Mouse (Mus musculus): ENCODE measurements around the gene Slc7a5. TPM values are rescaled to one million over a fixed set of nuclear protein-coding genes. Genes with fewer than 3 reads are reported as not detected.

Gene Slc7a5
- polyA plus RNA-seq, 1 experiment: 63.7 TPM

Other genes starting within 250 kb of the Slc7a5 start
- gene Jph3, start 178.1 kb downstream of the Slc7a5 start, polyA plus RNA-seq (2012; rRNA removed): 138 and 159 TPM in 2 replicates
- gene Klhdc4, start 78.1 kb downstream of the Slc7a5 start, polyA plus RNA-seq (2012; rRNA removed): 44.5 and 50.3 TPM in 2 replicates
- 0.34 and 0.40 TPM in 2 replicates for gene Car5a, start 37.2 kb upstream of the Slc7a5 start, polyA plus RNA-seq (2012; rRNA removed)
- gene Banp, start 42.1 kb upstream of the Slc7a5 start, polyA plus RNA-seq (2012; rRNA removed): 69.6 and 81.2 TPM in 2 replicates